Mouse (Mus musculus): ENCODE results near the gene Rin1. TPM values are rescaled to one million over a fixed set of nuclear protein-coding genes. Genes with fewer than 3 reads are reported as not detected.

The Rin1 gene
- total RNA-seq, 2 experiments from 2014 or later: 75.4 to 75.5 TPM

DNA sequence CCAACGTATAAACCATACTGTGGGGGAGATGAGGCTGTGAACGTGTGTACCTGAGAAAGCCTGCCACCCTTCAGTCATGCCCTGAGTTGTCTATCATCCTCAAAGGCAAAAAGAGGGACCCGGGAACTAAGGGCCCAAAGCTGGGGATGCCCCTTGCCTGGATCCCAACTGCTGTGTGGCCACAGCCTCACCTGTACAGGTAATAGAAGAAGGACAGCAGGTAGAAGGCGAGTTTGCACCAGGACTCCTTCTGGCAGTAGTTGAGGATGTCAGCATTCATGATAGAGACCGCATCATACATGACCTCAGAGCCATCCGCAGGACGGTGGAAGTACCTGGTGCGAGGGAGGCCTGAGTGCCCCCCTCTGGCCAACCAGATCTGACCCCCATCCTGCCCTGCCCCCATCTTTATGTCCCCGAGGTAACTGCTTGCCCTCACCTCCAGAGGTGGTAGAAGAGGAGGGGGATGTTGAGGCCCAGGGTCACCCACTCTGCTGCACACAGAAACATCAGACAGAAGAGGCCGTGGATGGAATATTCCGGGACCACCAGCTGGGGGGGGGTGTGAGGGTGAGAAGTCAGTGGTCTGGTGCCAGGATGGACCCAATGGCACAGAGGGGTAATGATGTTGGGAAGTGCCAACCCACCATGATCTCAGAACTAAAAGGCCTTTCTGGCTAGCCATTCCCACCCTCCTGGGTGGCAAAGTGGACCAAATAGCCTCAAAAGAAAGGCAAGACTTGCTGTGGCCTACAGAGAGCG, 43.4 kb downstream of the Rin1 start:
- no peak for DNase-seq (ENCODE audit: low spot score in 2 of 2)

- DNase-seq (ENCODE audit: low spot score in 2 of 2): peak; percentile 98 to 99
These were observed 44.0 kb downstream of the Rin1 start for GRCm38 (mm10) chr19:5094243-5094632.

DNA sequence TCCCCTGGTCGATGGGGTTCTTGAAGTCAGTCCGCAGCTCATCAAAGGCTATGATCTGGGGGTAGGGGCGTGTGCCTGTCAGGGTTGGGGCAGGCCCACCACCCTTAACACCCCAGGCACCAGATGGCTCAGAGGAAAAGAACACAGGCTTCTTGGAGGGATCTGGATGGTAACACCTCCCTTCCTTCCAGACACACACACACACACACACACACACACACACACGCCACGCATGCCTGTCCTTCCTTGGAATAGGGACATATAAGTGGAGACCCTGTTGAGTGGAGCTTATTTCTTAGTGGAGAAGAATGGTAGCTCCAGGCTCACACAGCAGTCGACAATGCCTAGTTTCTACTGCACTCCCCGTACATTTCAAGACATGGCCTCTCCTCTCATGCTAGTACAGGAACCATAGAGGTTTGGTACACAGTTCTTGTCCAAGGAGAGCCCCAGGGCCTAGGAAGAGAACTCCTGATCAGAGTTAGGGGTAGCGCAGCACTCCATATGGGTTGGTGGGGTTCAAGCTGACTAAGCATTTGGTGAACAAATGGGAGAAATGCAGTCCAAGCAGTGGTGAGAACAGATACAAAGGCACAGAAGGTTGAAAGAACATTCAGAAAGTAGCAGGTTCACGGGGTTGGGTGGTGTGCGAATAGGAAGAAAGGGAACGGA, 44.6 kb downstream of the Rin1 start:
- no peak for DNase-seq (ENCODE audit: low spot score in 2 of 2)

- DNase-seq (ENCODE audit: low spot score in 2 of 2): no peak
These were observed 45.7 kb downstream of the Rin1 start for GRCm38 (mm10) chr19:5095887-5096474.

GRCm38 (mm10) chr19:5097521-5098362, 47.5 kb downstream of the Rin1 start:
- no peak for DNase-seq (ENCODE audit: low spot score in 2 of 2)

DNA sequence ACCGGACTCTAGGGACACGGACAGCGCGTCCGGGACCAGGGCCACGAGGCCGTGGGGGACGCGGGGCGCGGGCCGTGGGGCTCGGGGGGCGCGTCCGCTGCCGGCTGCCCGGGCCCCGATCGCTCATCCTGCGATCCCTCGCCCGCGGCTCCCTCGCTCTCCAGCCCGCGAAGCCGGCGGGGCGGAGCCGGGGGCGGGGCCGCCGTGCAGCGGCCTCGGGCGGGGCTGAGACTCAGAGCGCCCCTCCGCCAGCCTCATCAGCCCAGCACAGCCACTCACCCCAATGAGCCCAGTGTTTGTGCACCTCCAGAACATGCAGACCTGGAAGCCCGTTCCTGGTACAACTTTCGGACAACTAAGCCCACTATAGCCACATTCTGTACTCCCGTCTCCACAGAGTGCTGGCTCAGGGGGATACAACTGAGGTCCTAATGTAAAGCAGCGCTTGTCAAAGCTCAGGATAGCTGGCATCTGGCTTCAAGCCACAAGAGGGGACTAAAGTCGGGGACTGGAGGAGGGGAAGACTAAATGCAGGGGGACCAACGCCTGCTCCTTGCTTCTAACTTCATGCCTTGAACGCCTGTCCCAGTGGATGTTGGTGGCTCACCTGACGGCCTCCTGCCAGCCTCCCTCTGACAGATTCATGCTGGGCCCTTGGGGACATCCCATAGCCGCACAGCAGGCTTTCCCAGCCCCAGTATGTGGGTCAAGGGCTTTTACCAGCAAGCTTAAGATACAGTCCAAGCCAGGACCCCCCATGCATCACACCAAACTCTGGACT, 48.3 kb downstream of the Rin1 start, which contains the start of gene Cnih2:
Gene Cnih2, minus strand, starts transcription at position 159 of the 781 bp plus-strand sequence.
- peak; percentile 67 to 86 for DNase-seq (ENCODE audit: low spot score in 2 of 2)

DNA sequence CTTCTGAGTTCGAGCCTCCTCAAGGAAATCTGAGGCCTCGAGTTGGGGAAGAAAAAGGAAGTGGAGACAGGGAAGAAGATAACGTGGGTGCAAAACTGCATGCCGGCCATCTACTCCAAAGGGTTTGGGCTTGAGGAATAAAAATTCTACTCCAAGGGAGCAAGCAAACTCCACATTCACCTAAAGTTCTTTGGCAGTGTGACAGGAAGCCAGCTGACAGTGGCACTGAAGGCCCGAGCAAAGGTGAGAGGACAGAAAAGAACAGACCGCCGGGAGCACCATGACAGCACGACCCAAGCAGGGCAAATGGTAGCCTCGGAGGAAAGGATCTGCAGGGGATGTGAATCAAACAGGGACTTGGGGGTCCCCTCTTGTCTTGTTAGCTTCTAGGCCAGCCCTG, 55.8 kb downstream of the Rin1 start:
- DNase-seq (ENCODE audit: low spot score in 2 of 2): no peak

Other genes starting within 250 kb of the Rin1 start
- gene Gm21992, start 238.9 kb upstream of the Rin1 start, total RNA-seq (2021): 10 to 100 TPM; 28.4 to 39.1 TPM
- 10 to 100 TPM; 37.6 to 60.4 TPM for gene Rbm14, start 238.8 kb upstream of the Rin1 start, total RNA-seq (2021)
- 10 to 100 TPM; 28.9 to 33.8 TPM for gene Ccs, start 211.1 kb upstream of the Rin1 start, total RNA-seq (2021)
- 1 to 10 TPM; 2.2 to 2.7 TPM for gene Ccdc87, start 211.1 kb upstream of the Rin1 start, total RNA-seq (2021)
- gene Ctsf, start 195.4 kb upstream of the Rin1 start, total RNA-seq (2021): 100 to 1,000 TPM in 1 of 2 experiments, 10 to 100 TPM in 1; 93.1 to 102 TPM
- 1 to 10 TPM; 1.2 to 1.4 TPM for gene Actn3, start 172.6 kb upstream of the Rin1 start, total RNA-seq (2021)
- 10 to 100 TPM; 21.4 to 25.2 TPM for gene Zdhhc24, start 171.8 kb upstream of the Rin1 start, total RNA-seq (2021)
- gene Bbs1, start 143.9 kb upstream of the Rin1 start, total RNA-seq (2021): 10 to 100 TPM; 34.8 to 44.6 TPM
- gene Dpp3, start 122.2 kb upstream of the Rin1 start, total RNA-seq (2021): 10 to 100 TPM; 35.3 to 43.1 TPM
- 10 to 100 TPM; 25.3 to 27.0 TPM for gene Peli3, start 107.4 kb upstream of the Rin1 start, total RNA-seq (2021)
- gene Mrpl11, start 88.3 kb upstream of the Rin1 start, total RNA-seq (2021): 10 to 100 TPM; 58.2 to 61.8 TPM
- gene Npas4, start 60.2 kb upstream of the Rin1 start, total RNA-seq (2021): 10 to 100 TPM; 19.1 to 26.0 TPM
- gene Slc29a2, start 26.6 kb upstream of the Rin1 start, total RNA-seq (2021): 10 to 100 TPM; 13.4 to 16.4 TPM
- 100 to 1,000 TPM; 118 to 120 TPM for gene B4gat1, start 11.7 kb upstream of the Rin1 start, total RNA-seq (2021)
- gene AC124502.3, start 11.6 kb upstream of the Rin1 start, total RNA-seq (2021): 1 to 10 TPM; 6.5 to 7.6 TPM
- 10 to 100 TPM; 22.6 to 32.0 TPM for gene Brms1, start 9.1 kb upstream of the Rin1 start, total RNA-seq (2021)
- gene Cd248, start 17.6 kb downstream of the Rin1 start, total RNA-seq (2021): 1 to 10 TPM; 3.5 to 4.5 TPM
- gene Tmem151a, start 35.0 kb downstream of the Rin1 start, total RNA-seq (2021): 100 to 1,000 TPM; 146 to 149 TPM
- gene Yif1a, start 38.1 kb downstream of the Rin1 start, total RNA-seq (2021): 10 to 100 TPM; 21.6 to 25.5 TPM
- gene Cnih2, start 48.0 kb downstream of the Rin1 start, total RNA-seq (2021): 100 to 1,000 TPM; 215 to 221 TPM
- gene Rab1b, start 56.6 kb downstream of the Rin1 start, total RNA-seq (2021): 100 to 1,000 TPM; 157 to 165 TPM
- gene Klc2, start 68.1 kb downstream of the Rin1 start, total RNA-seq (2021): 100 to 1,000 TPM; 261 to 289 TPM
- gene Pacs1, start 222.6 kb downstream of the Rin1 start, total RNA-seq (2021): 10 to 100 TPM; 57.3 to 61.0 TPM
- gene Sf3b2, start 245.0 kb downstream of the Rin1 start, total RNA-seq (2021): 100 to 1,000 TPM; 209 to 213 TPM
- gene Gal3st3, start 247.8 kb downstream of the Rin1 start, total RNA-seq (2021): 10 to 100 TPM; 70.5 to 73.8 TPM

Measured in left cerebral cortex, adult 18-20 months (tissue).